Mouse (Mus musculus) G1E (cell line): ENCODE results near the gene Pola2. TPM values are rescaled to one million over a fixed set of nuclear protein-coding genes. Genes with fewer than 3 reads are reported as not detected.
A peak's percentile ranks its signal among the peaks of the same experiment; 100 is the strongest.

Source experiments
- ATAC-seq: 2 replicates; pipeline ENCODE4 v1.8.0; 2016; ENCODE audit warnings: mild to moderate bottlenecking; ENCODE audit not compliant: insufficient number of reproducible peaks, poor library complexity, low FRiP score, severe bottlenecking; ENCODE audit errors: extremely low read depth
- DNase-seq: peaks from one replicate; pipeline ENCODE4 v3.0.0; 2012; ENCODE audit warnings: low spot score
- H3K27me3 ChIP-seq: 2 replicates; pipeline ENCODE4 v1.6.1; 2012; ENCODE audit warnings: mild to moderate bottlenecking, low read length, inconsistent platforms; ENCODE audit not compliant: insufficient read depth
- H3K36me3 ChIP-seq: replicated peaks from 2 replicates; pipeline ENCODE3; 2012; ENCODE audit warnings: mild to moderate bottlenecking, inconsistent platforms
- H3K4me1 ChIP-seq: 2 replicates; pipeline ENCODE4 v1.6.1; 2012; ENCODE audit warnings: low read depth, low read length, inconsistent platforms, mixed read lengths; ENCODE audit not compliant: insufficient read depth
- H3K4me3 ChIP-seq: 2 replicates; pipeline ENCODE4 v1.5.1; 2012; ENCODE audit warnings: low read depth, mild to moderate bottlenecking, inconsistent platforms, low read length, moderate library complexity, mixed read lengths
- H3K9me3 ChIP-seq: replicated peaks from 2 replicates; pipeline ENCODE4 v1.6.1; 2012; ENCODE audit warnings: inconsistent platforms
- CTCF ChIP-seq: IDR thresholded peaks from 2 replicates; pipeline ENCODE4 v1.5.1; 2012; ENCODE audit warnings: low read depth, low read length, inconsistent platforms, mixed read lengths
- GATA1 ChIP-seq: IDR thresholded peaks from 2 replicates; pipeline ENCODE4 v1.6.1; 2012; ENCODE audit warnings: borderline replicate concordance, low read length, inconsistent platforms, mixed read lengths
- GATA2 ChIP-seq: IDR thresholded peaks from 2 replicates; pipeline ENCODE4 v1.6.1; 2012; ENCODE audit warnings: low read depth, low read length, inconsistent platforms, borderline replicate concordance
- POLR2AphosphoS5 ChIP-seq: IDR thresholded peaks from 2 replicates; pipeline ENCODE4 v1.6.1; 2012; ENCODE audit warnings: low read depth, low read length, inconsistent platforms; ENCODE audit not compliant: insufficient replicate concordance
- TAL1 ChIP-seq: conservative IDR thresholded peaks from 2 replicates; pipeline ENCODE4 v1.6.1; 2012; ENCODE audit warnings: low read depth, low read length, inconsistent platforms, mixed read lengths
- polyA plus RNA-seq: library from polyadenylated mRNA; stranded (reverse); fragments of >175 nt; gene quantifications from 2 replicates; pipeline ENCODE4 v1.2.3, GENCODE M21; 2012
- total RNA-seq, 2 experiments: library from RNA; stranded (forward) in 1 of 2; stranded (reverse) in 1 of 2; fragments of 200-1000 nt in 1 of 2; fragments of >200 nt in 1 of 2; fragmentation: Nextera tagmentation in 1 of 2; gene quantifications; 2 replicates each; pipeline ENCODE4 v1.2.3; 2014 to 2017

The Pola2 gene
- total and polyA plus RNA-seq, 3 experiments, result 51.6 to 147 (median 86.0) TPM

GRCm38 (mm10) chr19:5913007-5913719 is 50.8 kb downstream of the Pola2 start, which contains the start of gene Dpf2:
TSS of gene Dpf2 (minus strand) at chr19:5913010.
- peaks cover 71% of the 10 kb centered on the region for H3K4me1 ChIP-seq
- H3K9me3 ChIP-seq, result no peaks in the 10 kb centered on the region
- DNase-seq (no peak), ATAC-seq (no peak)
- peaks cover 58% of the 10 kb centered on the region for H3K36me3 ChIP-seq
- no peaks in the 10 kb centered on the region for H3K27me3 ChIP-seq
- TF ChIP-seq CTCF (no peak), TAL1 (no peak), GATA1 (no peak), GATA2 (no peak), POLR2AphosphoS5 (no peak)
- H3K4me3 ChIP-seq, result peak within 1 kb of the TSS; percentile 94

- Histone ChIP-seq H3K27me3 (no peaks in the 10 kb centered on the region), H3K4me1 (peaks cover 70% of the 10 kb centered on the region), H3K4me3 (peak overlapping the region; percentile 94), H3K36me3 (peaks cover 56% of the 10 kb centered on the region), H3K9me3 (no peaks in the 10 kb centered on the region)
- DNase-seq (peak; percentile 98), ATAC-seq (peak; percentile 76)
- no peak for TF ChIP-seq TAL1
- TF ChIP-seq CTCF, result no peak
- no peak for TF ChIP-seq POLR2AphosphoS5
- no peak for TF ChIP-seq GATA1
- TF ChIP-seq GATA2, result no peak
Measured at GRCm38 (mm10) chr19:5912103-5913006, 51.6 kb downstream of the Pola2 start.

GRCm38 (mm10) chr19:5911430-5912102 is 52.4 kb downstream of the Pola2 start:
- Histone ChIP-seq H3K36me3 (peaks cover 57% of the 10 kb centered on the region), H3K4me3 (peak overlapping the region; percentile 94), H3K9me3 (no peaks in the 10 kb centered on the region), H3K4me1 (peaks cover 67% of the 10 kb centered on the region), H3K27me3 (no peaks in the 10 kb centered on the region)
- no peak for TF ChIP-seq GATA2
- no peak for TF ChIP-seq POLR2AphosphoS5
- TF ChIP-seq GATA1, result no peak
- no peak for TF ChIP-seq TAL1
- no peak for TF ChIP-seq CTCF
- DNase-seq (no peak), ATAC-seq (no peak)

- DNase-seq (no peak), ATAC-seq (no peak)
- Histone ChIP-seq H3K27me3 (no peaks in the 10 kb centered on the region), H3K4me3 (peak overlapping the region; percentile 52; the same call in 1 of the 2 replicates), H3K4me1 (peaks cover 54% of the 10 kb centered on the region), H3K9me3 (no peaks in the 10 kb centered on the region), H3K36me3 (peaks cover 57% of the 10 kb centered on the region)
- TF ChIP-seq POLR2AphosphoS5 (no peak), CTCF (no peak), TAL1 (no peak), GATA2 (no peak), GATA1 (no peak)
Measured at GRCm38 (mm10) chr19:5910221-5910620, 53.8 kb downstream of the Pola2 start.

GRCm38 (mm10) chr19:5907275-5907674 is 56.7 kb downstream of the Pola2 start:
- DNase-seq (no peak), ATAC-seq (no peak)
- no peak overlapping the region for H3K4me3 ChIP-seq
- no peaks in the 10 kb centered on the region for H3K9me3 ChIP-seq
- H3K27me3 ChIP-seq, result no peaks in the 10 kb centered on the region
- peaks cover 36% of the 10 kb centered on the region for H3K4me1 ChIP-seq
- peaks cover 75% of the 10 kb centered on the region for H3K36me3 ChIP-seq
- no peak for TF ChIP-seq TAL1
- TF ChIP-seq CTCF, result no peak
- TF ChIP-seq POLR2AphosphoS5, result no peak
- no peak for TF ChIP-seq GATA1
- TF ChIP-seq GATA2, result no peak
